Mouse (Mus musculus) megakaryocyte, embryonic 14.5 days (primary cell): ENCODE data around the gene Stk24. TPM values are rescaled to one million over a fixed set of nuclear protein-coding genes. Genes with fewer than 3 reads are reported as not detected.
"Not testable (repeated sequence)": the region's sequence is repeated elsewhere in the genome, so short reads cannot be mapped to it uniquely, and the experiment has no call there.

Experiments
- H3K27me3 ChIP-seq: replicated peaks from 2 replicates; pipeline ENCODE3; 2012; ENCODE audit warnings: inconsistent platforms
- H3K36me3 ChIP-seq: replicated peaks from 2 replicates; pipeline ENCODE3; 2012; ENCODE audit warnings: low read length, inconsistent platforms, mixed read lengths
- H3K4me1 ChIP-seq: 2 replicates; pipeline ENCODE4 v1.6.1; 2012; ENCODE audit warnings: inconsistent platforms
- H3K4me3 ChIP-seq: replicated peaks from 2 replicates; pipeline ENCODE3; 2012; ENCODE audit warnings: moderate library complexity, mild to moderate bottlenecking, inconsistent platforms
- H3K9me3 ChIP-seq: 2 replicates; pipeline ENCODE4 v1.6.1; 2012; ENCODE audit warnings: inconsistent platforms
- FLI1 ChIP-seq: IDR thresholded peaks from 2 replicates; pipeline ENCODE4 v1.6.1; 2012; ENCODE audit warnings: low read length, inconsistent platforms, mixed read lengths
- GATA1 ChIP-seq: IDR thresholded peaks from 3 replicates; pipeline ENCODE4 v1.6.1; 2012; ENCODE audit warnings: mixed read lengths, low read length, inconsistent platforms, borderline replicate concordance
- polyA plus RNA-seq: library from polyadenylated mRNA; stranded (reverse); fragments of >175 nt; gene quantifications from 2 replicates; pipeline ENCODE4 v1.2.3, GENCODE M21; 2012; ENCODE audit warnings: low replicate concordance; ENCODE audit not compliant: insufficient read depth

Gene Stk24
- polyA plus RNA-seq, 1 experiment: 37.4 TPM

GRCm38 (mm10) chr14:121414635-121415241, 34.9 kb upstream of the Stk24 start:
- H3K36me3 ChIP-seq: no peaks in the 10 kb centered on the region
- no peak overlapping the region for H3K4me3 ChIP-seq
- no peak for TF ChIP-seq GATA1
- TF ChIP-seq FLI1: no peak
- peaks cover 6% of the 10 kb centered on the region; the same call in 1 of the 2 replicates for H3K9me3 ChIP-seq
- no peaks in the 10 kb centered on the region for H3K4me1 ChIP-seq
- peaks cover 10% of the 10 kb centered on the region for H3K27me3 ChIP-seq

- H3K9me3 ChIP-seq, H3K36me3 ChIP-seq, H3K4me3 ChIP-seq, H3K4me1 ChIP-seq, H3K27me3 ChIP-seq: not testable (repeated sequence)
Observed at GRCm38 (mm10) chr14:121413726-121414125, 33.9 kb upstream of the Stk24 start.

GRCm38 (mm10) chr14:121408944-121409343, 29.1 kb upstream of the Stk24 start:
- H3K4me1 ChIP-seq: peaks cover 5% of the 10 kb centered on the region
- no peaks in the 10 kb centered on the region for H3K36me3 ChIP-seq
- TF ChIP-seq GATA1 (no peak), FLI1 (no peak)
- H3K27me3 ChIP-seq: peaks cover 7% of the 10 kb centered on the region
- no peaks in the 10 kb centered on the region for H3K9me3 ChIP-seq
- H3K4me3 ChIP-seq: no peak overlapping the region

DNA sequence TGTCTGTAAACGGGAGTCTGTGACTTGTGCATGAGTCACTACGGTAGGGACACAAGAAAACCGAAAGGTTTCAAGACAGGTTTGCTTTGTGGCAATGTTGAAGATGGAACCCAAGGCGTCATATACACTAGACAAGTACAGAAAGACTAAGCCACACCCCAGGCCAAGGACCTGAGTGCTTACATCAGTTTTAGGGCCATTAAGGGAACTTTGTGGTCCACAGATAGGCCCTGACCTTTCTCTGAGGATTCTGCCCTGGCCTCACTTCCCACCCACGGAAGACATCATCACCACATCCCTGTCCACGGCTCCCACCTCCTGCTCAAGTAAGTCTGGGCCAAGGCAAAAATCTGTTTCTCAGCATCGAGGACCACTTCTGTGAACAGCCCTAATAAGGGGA, 27.1 kb upstream of the Stk24 start:
- H3K27me3 ChIP-seq: peaks cover 7% of the 10 kb centered on the region
- H3K9me3 ChIP-seq: no peaks in the 10 kb centered on the region
- H3K36me3 ChIP-seq: no peaks in the 10 kb centered on the region
- no peak for TF ChIP-seq GATA1
- TF ChIP-seq FLI1: no peak
- H3K4me1 ChIP-seq: peaks cover 5% of the 10 kb centered on the region
- no peak overlapping the region for H3K4me3 ChIP-seq

DNA sequence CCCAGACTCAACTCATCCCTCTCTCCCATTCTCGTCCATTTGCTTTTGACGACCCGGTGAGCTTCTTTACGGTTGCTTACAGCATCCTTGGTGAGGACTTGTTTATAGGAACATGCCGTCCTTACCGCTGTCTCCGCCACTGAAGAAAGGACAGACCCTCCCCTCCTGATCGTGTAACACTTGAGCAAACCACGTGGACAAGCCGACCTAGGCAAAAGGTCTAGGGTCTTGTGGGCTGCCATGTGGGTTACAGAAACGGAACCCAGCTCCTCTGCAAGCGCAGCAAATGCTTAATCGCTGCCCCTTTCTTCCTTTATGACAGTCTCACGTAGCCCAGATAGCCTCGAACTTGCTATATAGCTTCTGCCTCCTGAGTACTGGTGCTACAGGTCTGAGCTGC, 25.7 kb upstream of the Stk24 start:
- no peak overlapping the region for H3K4me3 ChIP-seq
- 0 out of 2 replicates have a peak, but pooled peaks cover 1% of the 10 kb centered on the region for H3K9me3 ChIP-seq
- TF ChIP-seq FLI1 (no peak), GATA1 (no peak)
- H3K36me3 ChIP-seq: no peaks in the 10 kb centered on the region
- H3K27me3 ChIP-seq: peaks cover 7% of the 10 kb centered on the region
- peaks cover 5% of the 10 kb centered on the region for H3K4me1 ChIP-seq

DNA sequence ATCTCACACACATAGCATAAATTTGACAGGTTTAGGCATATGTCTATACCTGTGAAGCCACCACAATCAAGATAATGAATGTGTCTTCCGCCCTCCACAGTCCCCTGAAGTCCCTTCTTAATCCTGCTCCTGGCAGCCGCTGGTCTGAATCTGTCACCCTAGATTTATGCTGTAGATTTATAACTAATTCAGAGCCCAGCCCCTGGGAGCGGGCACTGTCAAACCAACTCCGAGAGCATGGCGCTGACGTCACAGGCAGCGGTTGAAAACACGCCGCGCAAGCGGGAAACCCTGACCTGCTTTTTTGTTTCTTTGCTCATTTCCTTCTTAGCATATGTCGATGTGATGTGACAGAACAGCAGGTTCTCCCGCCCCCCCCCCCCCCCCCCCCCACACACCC, 25.3 kb upstream of the Stk24 start:
- no peaks in the 10 kb centered on the region for H3K36me3 ChIP-seq
- H3K4me3 ChIP-seq: no peak overlapping the region
- H3K27me3 ChIP-seq: peaks cover 9% of the 10 kb centered on the region
- H3K9me3 ChIP-seq: 0 out of 2 replicates have a peak, but pooled peaks cover 5% of the 10 kb centered on the region
- no peak for TF ChIP-seq GATA1
- TF ChIP-seq FLI1: no peak
- H3K4me1 ChIP-seq: peaks cover 5% of the 10 kb centered on the region

- Histone ChIP-seq H3K36me3 (no peaks in the 10 kb centered on the region), H3K9me3 (0 out of 2 replicates have a peak, but pooled peaks cover 10% of the 10 kb centered on the region), H3K4me3 (no peak overlapping the region), H3K27me3 (peaks cover 4% of the 10 kb centered on the region), H3K4me1 (no peaks in the 10 kb centered on the region)
- TF ChIP-seq GATA1 (no peak), FLI1 (no peak)
Observed at GRCm38 (mm10) chr14:121399676-121400075, 19.9 kb upstream of the Stk24 start.

- TF ChIP-seq FLI1 (no peak), GATA1 (no peak)
- no peak overlapping the region for H3K4me3 ChIP-seq
- H3K36me3 ChIP-seq: no peaks in the 10 kb centered on the region
- no peaks in the 10 kb centered on the region for H3K4me1 ChIP-seq
- peaks cover 4% of the 10 kb centered on the region for H3K27me3 ChIP-seq
- H3K9me3 ChIP-seq: peaks cover 15% of the 10 kb centered on the region; the same call in 1 of the 2 replicates
Observed at GRCm38 (mm10) chr14:121397471-121397870, 17.7 kb upstream of the Stk24 start.

DNA sequence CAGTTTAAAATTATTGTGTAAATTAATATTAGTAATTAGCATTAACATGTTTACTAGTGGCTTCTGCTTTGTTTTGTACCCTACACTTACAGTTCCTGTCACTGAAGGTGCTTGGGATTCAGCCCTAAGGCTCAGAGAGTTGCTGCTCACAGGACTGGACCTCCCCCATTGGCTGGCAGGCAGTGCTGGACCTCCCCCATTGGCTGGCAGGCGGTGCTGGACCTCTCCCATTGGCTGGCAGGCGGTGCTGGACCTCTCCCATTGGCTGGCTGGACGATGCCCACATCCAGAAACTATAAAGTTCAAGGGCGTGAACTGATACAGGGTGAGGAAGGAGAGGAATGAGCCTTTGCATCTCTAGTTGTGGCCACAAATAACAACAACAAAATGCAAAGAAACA, 15.3 kb upstream of the Stk24 start:
- Histone ChIP-seq H3K27me3 (peaks cover 2% of the 10 kb centered on the region), H3K9me3 (peaks cover 10% of the 10 kb centered on the region; the same call in 1 of the 2 replicates), H3K4me3 (no peak overlapping the region), H3K4me1 (no peaks in the 10 kb centered on the region), H3K36me3 (no peaks in the 10 kb centered on the region)
- TF ChIP-seq GATA1 (no peak), FLI1 (no peak)

DNA sequence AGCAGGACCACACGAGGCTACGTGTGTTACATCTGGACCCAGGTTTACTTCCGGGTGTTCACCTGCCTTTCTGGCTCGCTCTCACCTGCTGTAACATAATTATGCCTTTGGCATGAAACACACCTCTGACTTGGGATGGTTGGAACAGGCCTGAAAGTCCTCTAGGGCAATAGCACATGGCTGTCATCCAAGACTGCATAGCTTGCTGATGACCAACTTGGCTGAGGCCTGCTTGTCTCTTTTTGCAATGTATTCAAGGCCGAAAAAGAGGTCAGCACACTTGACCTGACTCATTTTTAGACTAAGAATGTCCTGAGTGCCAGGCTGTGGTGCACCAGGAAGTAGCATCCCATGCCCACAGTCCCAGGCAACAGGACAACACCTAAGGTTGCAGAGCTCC, 12.1 kb upstream of the Stk24 start:
- Histone ChIP-seq H3K9me3 (peaks cover 14% of the 10 kb centered on the region), H3K27me3 (no peaks in the 10 kb centered on the region), H3K36me3 (no peaks in the 10 kb centered on the region), H3K4me1 (no peaks in the 10 kb centered on the region), H3K4me3 (no peak overlapping the region)
- no peak for TF ChIP-seq GATA1
- no peak for TF ChIP-seq FLI1

- H3K27me3 ChIP-seq: no peaks in the 10 kb centered on the region
- peaks cover 39% of the 10 kb centered on the region for H3K4me1 ChIP-seq
- H3K4me3 ChIP-seq: no peak overlapping the region
- H3K9me3 ChIP-seq: peaks cover 9% of the 10 kb centered on the region
- no peaks in the 10 kb centered on the region for H3K36me3 ChIP-seq
- no peak for TF ChIP-seq GATA1
- TF ChIP-seq FLI1: no peak
Observed at GRCm38 (mm10) chr14:121387760-121388159, 7.9 kb upstream of the Stk24 start.
